Mouse (Mus musculus) lung, postnatal 0 days (tissue): ENCODE measurements around the gene Wfdc10. TPM values are rescaled to one million over a fixed set of nuclear protein-coding genes. Genes with fewer than 3 reads are reported as not detected.

ENCODE experiments used
- ATAC-seq: fragments of 200-750 bp; cut with Nextera tagmentation; 2 replicates; pipeline ENCODE4 v1.8.0; 2017; ENCODE audit warnings: moderate library complexity
- DNase-seq: peaks from one replicate; pipeline ENCODE4 v3.0.0-alpha.2; 2016; ENCODE audit warnings: low spot score
- H3K27ac ChIP-seq: fragments of 300-500 bp; sonication (generic); 2 replicates; pipeline ENCODE4 v1.5.1; 2014; ENCODE audit warnings: antibody characterized with exemption, mild to moderate bottlenecking, low read length, mixed read lengths
- H3K27me3 ChIP-seq: fragments of 300-500 bp; sonication (generic); replicated peaks from 2 replicates; pipeline ENCODE4 v1.6.1; 2014; ENCODE audit warnings: low read length, mixed read lengths; ENCODE audit not compliant: insufficient read depth
- H3K36me3 ChIP-seq: fragments of 300-500 bp; sonication (generic); 2 replicates; pipeline ENCODE4 v1.6.1; 2014; ENCODE audit warnings: low read length, mixed read lengths; ENCODE audit not compliant: insufficient read depth
- H3K4me1 ChIP-seq: fragments of 300-500 bp; sonication (generic); 2 replicates; pipeline ENCODE4 v1.6.1; 2014; ENCODE audit warnings: antibody characterized with exemption, low read depth, low read length, mixed read lengths; ENCODE audit not compliant: insufficient read depth
- H3K4me2 ChIP-seq: fragments of 300-500 bp; sonication (generic); replicated peaks from 2 replicates; pipeline ENCODE4 v1.6.1; 2014; ENCODE audit warnings: low read depth, mild to moderate bottlenecking, low read length, moderate library complexity, mixed read lengths
- H3K4me3 ChIP-seq: fragments of 300-500 bp; sonication (generic); 2 replicates; pipeline ENCODE4 v1.5.1; 2014; ENCODE audit warnings: low read depth, low read length
- H3K9ac ChIP-seq: fragments of 300-500 bp; sonication (generic); replicated peaks from 2 replicates; pipeline ENCODE4 v1.6.1; 2014; ENCODE audit warnings: low read depth, mild to moderate bottlenecking
- H3K9me3 ChIP-seq: fragments of 300-500 bp; sonication (generic); 2 replicates; pipeline ENCODE4 v1.6.1; 2016; ENCODE audit warnings: low read length, mixed read lengths
- CTCF ChIP-seq: IDR thresholded peaks from 2 replicates; pipeline ENCODE4 v1.5.1; 2016; ENCODE audit warnings: antibody characterized with exemption, mild to moderate bottlenecking
- EP300 ChIP-seq: IDR thresholded peaks from 2 replicates; pipeline ENCODE4 v1.6.1; 2016; ENCODE audit warnings: antibody characterized with exemption, mild to moderate bottlenecking, control low read depth
- WGBS: fragments of 180-500 bp; shearing (Covaris S2); extraction: QIAGEN DNeasy Blood & Tissue Kit; methylation state at CpG from one replicate; pipeline ENCODE4 v1.1.7; 2014; 5-methylcytosine and 5-hydroxymethylcytosine counted together
- polyA plus RNA-seq: library from polyadenylated mRNA; unstranded; fragments of >200 nt; fragmentation: Nextera tagmentation; extraction: Ambion mirVana; gene quantifications from 2 replicates; pipeline ENCODE4 v1.2.1, GENCODE M21; 2015

Gene Wfdc10
- polyA plus RNA-seq, 1 experiment from 2014 or later: 0.88 TPM

GRCm38 (mm10) chr2:164684807-164685206 is 29.0 kb downstream of the Wfdc10 start, which contains the start of gene Wfdc13:
Gene Wfdc13, plus strand, starts transcription at chr2:164685107.
- no peaks in the 10 kb centered on the region for H3K9me3 ChIP-seq
- no peak for DNase-seq
- no peaks in the 10 kb centered on the region for H3K4me1 ChIP-seq
- H3K9ac ChIP-seq: no peak within 1 kb of the TSS
- H3K4me2 ChIP-seq: no peak within 1 kb of the TSS
- no peak for ATAC-seq
- H3K4me3 ChIP-seq: no peak within 1 kb of the TSS
- no peak for TF ChIP-seq CTCF
- no peak for TF ChIP-seq EP300
- H3K27me3 ChIP-seq: no peaks in the 10 kb centered on the region
- no peaks in the 10 kb centered on the region for H3K36me3 ChIP-seq
- no peak within 1 kb of the TSS for H3K27ac ChIP-seq
- WGBS: 47% methylated on average over 3 of the region's 3 CpGs

GRCm38 (mm10) chr2:164698201-164698600 is 42.4 kb downstream of the Wfdc10 start, which contains the start of gene Spint4:
Gene Spint4, plus strand, starts transcription at chr2:164698501.
- no peak within 1 kb of the TSS for H3K9ac ChIP-seq
- H3K27me3 ChIP-seq: no peaks in the 10 kb centered on the region
- DNase-seq (no peak), ATAC-seq (no peak)
- H3K4me3 ChIP-seq: no peak within 1 kb of the TSS
- no peaks in the 10 kb centered on the region for H3K9me3 ChIP-seq
- 69% methylated on average over 4 of the region's 4 CpGs for WGBS
- H3K27ac ChIP-seq: no peak within 1 kb of the TSS
- H3K4me1 ChIP-seq: no peaks in the 10 kb centered on the region
- TF ChIP-seq EP300 (no peak), CTCF (no peak)
- H3K36me3 ChIP-seq: no peaks in the 10 kb centered on the region
- H3K4me2 ChIP-seq: no peak within 1 kb of the TSS

GRCm38 (mm10) chr2:164700959-164701358 is 45.1 kb downstream of the Wfdc10 start:
- 66% methylated on average over 5 of the region's 5 CpGs for WGBS
- DNase-seq: no peak

GRCm38 (mm10) chr2:164701761-164702160 is 45.9 kb downstream of the Wfdc10 start:
- TF ChIP-seq CTCF (no peak), EP300 (no peak)
- 82% methylated on average over 5 of the region's 5 CpGs for WGBS
- H3K27ac ChIP-seq: no peak overlapping the region

More at GRCm38 (mm10) chr2:164700959-164701358, 45.1 kb downstream of the Wfdc10 start:
- H3K27me3 ChIP-seq: no peaks in the 10 kb centered on the region
- H3K9me3 ChIP-seq: no peaks in the 10 kb centered on the region
- H3K27ac ChIP-seq: no peak overlapping the region
- H3K4me1 ChIP-seq: no peaks in the 10 kb centered on the region
- no peak overlapping the region for H3K9ac ChIP-seq
- TF ChIP-seq CTCF (no peak), EP300 (no peak)
- no peaks in the 10 kb centered on the region for H3K36me3 ChIP-seq
- H3K4me3 ChIP-seq: no peak overlapping the region
- ATAC-seq: no peak
- H3K4me2 ChIP-seq: no peak overlapping the region

GRCm38 (mm10) chr2:164704235-164704634 is 48.4 kb downstream of the Wfdc10 start:
- no peaks in the 10 kb centered on the region for H3K27me3 ChIP-seq
- H3K4me3 ChIP-seq: no peak overlapping the region
- DNase-seq (no peak), ATAC-seq (no peak)
- H3K27ac ChIP-seq: no peak overlapping the region
- H3K36me3 ChIP-seq: no peaks in the 10 kb centered on the region
- H3K9ac ChIP-seq: no peak overlapping the region
- no peak for TF ChIP-seq EP300
- no peak for TF ChIP-seq CTCF
- H3K9me3 ChIP-seq: no peaks in the 10 kb centered on the region
- no peak overlapping the region for H3K4me2 ChIP-seq
- H3K4me1 ChIP-seq: no peaks in the 10 kb centered on the region
- WGBS: 74% methylated on average over 5 of the region's 5 CpGs

More at GRCm38 (mm10) chr2:164701761-164702160, 45.9 kb downstream of the Wfdc10 start:
- no peaks in the 10 kb centered on the region for H3K4me1 ChIP-seq
- no peaks in the 10 kb centered on the region for H3K36me3 ChIP-seq
- DNase-seq (no peak), ATAC-seq (no peak)
- H3K9me3 ChIP-seq: no peaks in the 10 kb centered on the region
- no peak overlapping the region for H3K9ac ChIP-seq
- H3K4me2 ChIP-seq: no peak overlapping the region
- H3K27me3 ChIP-seq: no peaks in the 10 kb centered on the region
- no peak overlapping the region for H3K4me3 ChIP-seq

- 85% methylated on average over 6 of the region's 6 CpGs for WGBS
- Histone ChIP-seq H3K4me2 (no peak overlapping the region), H3K27me3 (no peaks in the 10 kb centered on the region), H3K4me1 (no peaks in the 10 kb centered on the region), H3K36me3 (no peaks in the 10 kb centered on the region), H3K27ac (no peak overlapping the region), H3K4me3 (no peak overlapping the region), H3K9me3 (no peaks in the 10 kb centered on the region), H3K9ac (no peak overlapping the region)
- no peak for ATAC-seq
- no peak for DNase-seq
- TF ChIP-seq EP300: no peak
Measured at GRCm38 (mm10) chr2:164705328-164705727, 49.5 kb downstream of the Wfdc10 start.

GRCm38 (mm10) chr2:164705991-164706390 is 50.1 kb downstream of the Wfdc10 start:
- ATAC-seq (no peak), DNase-seq (no peak)
- Histone ChIP-seq H3K36me3 (no peaks in the 10 kb centered on the region), H3K4me3 (no peak overlapping the region), H3K27ac (no peak overlapping the region), H3K4me1 (no peaks in the 10 kb centered on the region), H3K27me3 (no peaks in the 10 kb centered on the region), H3K9me3 (no peaks in the 10 kb centered on the region), H3K9ac (no peak overlapping the region), H3K4me2 (no peak overlapping the region)
- TF ChIP-seq EP300 (no peak), CTCF (no peak)
- WGBS: 88% methylated on average over 14 of the region's 14 CpGs

Other genes starting within 250 kb of the Wfdc10 start
- gene Sdc4, start 212.2 kb upstream of the Wfdc10 start, polyA plus RNA-seq: 217 and 289 TPM in 2 replicates
- 63.5 and 66.2 TPM in 2 replicates for gene Sys1, start 199.1 kb upstream of the Wfdc10 start, polyA plus RNA-seq
- gene Gm20458, start 195.1 kb upstream of the Wfdc10 start, polyA plus RNA-seq: 23.5 and 32.9 TPM in 2 replicates
- gene Trp53tg5, start 182.3 kb upstream of the Wfdc10 start, polyA plus RNA-seq: not detected in 2 replicates
- gene Dbndd2, start 169.9 kb upstream of the Wfdc10 start, polyA plus RNA-seq: 39.9 and 44.6 TPM in 2 replicates
- 45.5 and 54.8 TPM in 2 replicates for gene Pigt, start 158.5 kb upstream of the Wfdc10 start, polyA plus RNA-seq
- 1,345 and 1,354 TPM in 2 replicates for gene Wfdc2, start 93.6 kb upstream of the Wfdc10 start, polyA plus RNA-seq
- gene Spint3, start 82.6 kb upstream of the Wfdc10 start, polyA plus RNA-seq: not detected in 2 replicates
- gene Wfdc6a, start 70.6 kb upstream of the Wfdc10 start, polyA plus RNA-seq: 0.93 and 1.0 TPM in 2 replicates
- not detected in 2 replicates for gene Eppin, start 62.5 kb upstream of the Wfdc10 start, polyA plus RNA-seq
- gene Wfdc6b, start 42.5 kb upstream of the Wfdc10 start, polyA plus RNA-seq: 0.90 and 1.3 TPM in 2 replicates
- 0.36 and 0.43 TPM in 2 replicates for gene Wfdc8, start 42.4 kb upstream of the Wfdc10 start, polyA plus RNA-seq
- not detected in 2 replicates for gene Wfdc16, start 17.2 kb upstream of the Wfdc10 start, polyA plus RNA-seq
- gene Wfdc9, start 537 bp downstream of the Wfdc10 start, polyA plus RNA-seq: not detected in 2 replicates
- not detected in 2 replicates for gene Wfdc11, start 18.0 kb downstream of the Wfdc10 start, polyA plus RNA-seq
- 1.3 and 1.9 TPM in 2 replicates for gene Wfdc13, start 29.1 kb downstream of the Wfdc10 start, polyA plus RNA-seq
- not detected in 2 replicates for gene Spint4, start 42.5 kb downstream of the Wfdc10 start, polyA plus RNA-seq
- gene Spint5, start 59.3 kb downstream of the Wfdc10 start, polyA plus RNA-seq: not detected in 2 replicates
- gene Wfdc3, start 89.9 kb downstream of the Wfdc10 start, polyA plus RNA-seq: 6.4 and 6.6 TPM in 2 replicates
- 47.1 and 47.2 TPM in 2 replicates for gene Dnttip1, start 89.9 kb downstream of the Wfdc10 start, polyA plus RNA-seq
- gene Ube2c, start 113.9 kb downstream of the Wfdc10 start, polyA plus RNA-seq: 21.1 and 33.3 TPM in 2 replicates
- gene Tnnc2, start 123.9 kb downstream of the Wfdc10 start, polyA plus RNA-seq: 0.47 and 1.2 TPM in 2 replicates
- 27.4 and 28.6 TPM in 2 replicates for gene Snx21, start 129.8 kb downstream of the Wfdc10 start, polyA plus RNA-seq
- 17.8 and 18.9 TPM in 2 replicates for gene Acot8, start 148.8 kb downstream of the Wfdc10 start, polyA plus RNA-seq
- gene Zswim3, start 149.1 kb downstream of the Wfdc10 start, polyA plus RNA-seq: 4.3 and 5.3 TPM in 2 replicates
- 7.7 and 8.1 TPM in 2 replicates for gene Zswim1, start 166.6 kb downstream of the Wfdc10 start, polyA plus RNA-seq
- gene Spata25, start 172.5 kb downstream of the Wfdc10 start, polyA plus RNA-seq: not detected in 2 replicates
- gene Ctsa, start 176.8 kb downstream of the Wfdc10 start, polyA plus RNA-seq: 146 and 147 TPM in 2 replicates
- 5.4 and 6.5 TPM in 2 replicates for gene Neurl2, start 177.4 kb downstream of the Wfdc10 start, polyA plus RNA-seq
- 286 and 314 TPM in 2 replicates for gene Pltp, start 201.7 kb downstream of the Wfdc10 start, polyA plus RNA-seq
- gene Pcif1, start 223.3 kb downstream of the Wfdc10 start, polyA plus RNA-seq: 60.9 and 71.3 TPM in 2 replicates